Mouse (Mus musculus) 3T3-L1 (cell line): ENCODE data around the gene Olfr392.

Experiments used
- DNase-seq: peaks from one replicate; pipeline ENCODE4 v3.0.0-alpha.2; 2015; ENCODE audit warnings: low read depth, low spot score

Olfr392 gene

DNA sequence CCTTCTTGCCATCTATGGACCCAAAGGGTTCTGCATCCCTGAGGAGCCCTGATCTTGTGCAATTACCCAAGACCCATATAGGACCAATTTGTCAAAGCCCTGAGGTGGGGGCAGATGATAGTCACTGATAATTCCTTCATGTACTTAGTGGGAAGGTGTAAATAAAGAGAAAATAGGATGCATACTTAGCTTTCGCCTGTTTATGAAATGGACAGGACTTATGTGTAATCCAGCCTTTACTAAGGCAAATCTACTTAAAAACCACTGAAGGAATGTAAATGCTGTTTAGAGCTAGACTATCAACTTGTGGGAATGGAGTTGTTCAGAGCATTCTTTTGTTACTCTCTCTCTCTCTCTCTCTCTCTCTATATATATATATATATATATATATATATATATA is at the start of gene Olfr392:
Gene Olfr392, minus strand, starts transcription at position 101 of the 400 bp plus-strand sequence.
- DNase-seq, result no peak

DNA sequence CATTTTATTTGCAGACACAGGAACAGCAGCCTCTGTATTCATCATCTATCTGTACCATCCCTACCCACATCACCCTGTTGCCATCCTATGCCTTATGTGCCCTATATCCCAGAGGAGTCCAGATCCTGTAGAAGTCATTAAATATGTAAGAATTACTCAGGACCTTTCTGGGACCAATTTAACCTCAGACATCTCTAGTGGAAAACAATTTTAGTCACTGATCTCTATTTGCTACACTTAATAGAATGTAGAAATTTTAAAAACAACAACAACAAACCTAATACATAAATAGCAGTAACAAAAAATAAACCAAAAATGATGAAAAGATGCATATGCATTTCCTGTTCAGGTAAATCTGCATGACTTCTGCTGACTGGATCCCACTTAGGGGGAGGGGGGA is 34.5 kb upstream of the Olfr392 start, which contains the start of gene Olfr393:
Gene Olfr393, minus strand, starts transcription at position 101 of the 400 bp plus-strand sequence.
- DNase-seq, result no peak

DNA sequence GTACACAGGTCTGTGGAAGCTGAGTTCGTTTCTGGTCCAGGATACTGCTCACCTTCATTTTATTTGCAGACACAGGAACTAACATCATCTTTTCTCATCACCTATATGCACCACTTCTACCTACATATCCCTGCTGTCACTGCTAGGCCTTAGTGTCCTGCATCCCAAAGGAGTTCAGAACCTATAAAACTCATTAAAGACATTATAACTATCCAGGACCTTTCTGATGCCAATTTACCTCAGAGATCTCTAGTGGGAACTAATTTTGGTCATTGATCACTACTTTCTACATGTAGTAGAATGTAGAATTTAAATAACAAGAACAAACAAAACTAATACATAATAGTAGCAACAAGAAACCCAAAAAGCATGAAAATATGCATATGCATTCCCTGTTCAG is 13.9 kb downstream of the Olfr392 start, which contains the start of gene Olfr391-ps:
Gene Olfr391-ps, minus strand, starts transcription at position 101 of the 400 bp plus-strand sequence.
- no peak for DNase-seq

DNA sequence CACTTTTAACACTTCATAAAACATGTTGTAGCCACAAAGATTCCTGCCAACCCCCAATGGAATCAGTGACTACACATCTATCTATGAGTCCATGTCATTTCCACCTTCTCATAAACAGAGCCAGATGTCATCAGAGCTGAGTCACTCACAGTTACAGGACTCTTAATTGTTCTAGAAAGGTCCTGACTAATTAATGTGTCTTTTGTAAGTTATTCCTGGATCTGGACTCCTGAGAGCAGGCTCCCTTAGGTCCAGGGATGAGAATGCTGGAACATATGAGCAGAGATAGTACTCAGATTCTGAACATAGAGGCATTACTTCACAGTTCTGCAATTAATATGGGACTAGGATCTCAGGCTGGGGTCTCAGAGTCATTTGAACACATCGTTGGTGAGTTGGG is 34.2 kb downstream of the Olfr392 start, which contains the start of gene Olfr390:
Gene Olfr390, plus strand, starts transcription at position 301 of the 400 bp plus-strand sequence.
- no peak for DNase-seq

DNA sequence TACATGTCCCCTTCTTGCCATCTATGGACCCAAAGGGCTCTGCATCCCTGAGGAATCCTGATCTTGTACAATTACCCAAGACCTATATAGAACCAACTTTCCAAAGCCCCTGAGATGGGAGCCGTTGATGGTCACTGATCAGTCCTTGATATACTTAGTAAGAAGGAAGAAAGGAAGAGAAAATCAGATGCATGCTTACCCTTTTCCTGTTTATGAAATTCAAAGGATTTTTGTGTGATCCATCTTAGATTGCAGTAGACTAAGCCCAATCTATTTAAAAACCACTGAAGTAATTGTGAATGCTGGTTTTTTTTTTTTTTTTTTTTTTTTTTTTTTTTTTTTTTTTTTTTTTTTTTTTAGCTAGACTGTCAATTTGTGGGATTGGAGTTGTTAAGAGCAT is 36.2 kb downstream of the Olfr392 start, which contains the start of gene Olfr389:
Gene Olfr389, minus strand, starts transcription at position 101 of the 400 bp plus-strand sequence.
- DNase-seq, result no peak
